Mouse (Mus musculus) B cell, adult 2 months (primary cell): ENCODE data around the gene Acp4.
"Not testable (repeated sequence)": the region's sequence is repeated elsewhere in the genome, so short reads cannot be mapped to it uniquely, and the experiment has no call there.

Experiments
- DNase-seq, 2 experiments: peaks; one replicate each; pipeline ENCODE4 v3.0.0; 2022

Acp4 gene

GRCm38 (mm10) chr7:44257278-44257677 is at the start of gene Acp4:
Acp4 (minus strand) TSS chr7:44257378.
- DNase-seq: no peak

GRCm38 (mm10) chr7:44306516-44307240 is 49.5 kb upstream of the Acp4 start, which contains the start of gene Clec11a:
Clec11a (minus strand) TSS chr7:44306902.
- no peak for DNase-seq

- no peak for DNase-seq
These were observed 48.5 kb upstream of the Acp4 start for GRCm38 (mm10) chr7:44305686-44306085.

- peak; percentile 94 to 98 for DNase-seq
These were observed 47.8 kb upstream of the Acp4 start for GRCm38 (mm10) chr7:44304775-44305641.

GRCm38 (mm10) chr7:44304463-44304774 is 47.2 kb upstream of the Acp4 start:
- DNase-seq: no peak

GRCm38 (mm10) chr7:44303346-44304340 is 46.5 kb upstream of the Acp4 start:
- DNase-seq: no peak

GRCm38 (mm10) chr7:44297501-44297900 is 40.3 kb upstream of the Acp4 start:
- not testable (repeated sequence) for DNase-seq

GRCm38 (mm10) chr7:44291418-44291817 is 34.2 kb upstream of the Acp4 start:
- DNase-seq: no peak

GRCm38 (mm10) chr7:44290986-44291385 is 33.8 kb upstream of the Acp4 start:
- DNase-seq: no peak

- no peak for DNase-seq
These were observed 30.6 kb upstream of the Acp4 start for GRCm38 (mm10) chr7:44287760-44288159.

GRCm38 (mm10) chr7:44281586-44281985 is 24.4 kb upstream of the Acp4 start:
- no peak for DNase-seq

GRCm38 (mm10) chr7:44280959-44281358 is 23.8 kb upstream of the Acp4 start:
- no peak for DNase-seq

GRCm38 (mm10) chr7:44277250-44277622 is 20.1 kb upstream of the Acp4 start:
- DNase-seq: peak; percentile 82 to 84

GRCm38 (mm10) chr7:44276461-44277249 is 19.5 kb upstream of the Acp4 start:
- DNase-seq: no peak

- DNase-seq: no peak
These were observed 18.4 kb upstream of the Acp4 start for GRCm38 (mm10) chr7:44275546-44275945.

GRCm38 (mm10) chr7:44274096-44274495 is 16.9 kb upstream of the Acp4 start:
- DNase-seq: no peak

GRCm38 (mm10) chr7:44273446-44273845 is 16.3 kb upstream of the Acp4 start:
- no peak for DNase-seq

- no peak for DNase-seq
These were observed 15.4 kb upstream of the Acp4 start for GRCm38 (mm10) chr7:44272546-44272945.

- peak in 1 of 2 experiments; percentile 18 for DNase-seq
These were observed 14.1 kb upstream of the Acp4 start for GRCm38 (mm10) chr7:44271309-44271708.

- DNase-seq: no peak
These were observed 12.2 kb upstream of the Acp4 start for GRCm38 (mm10) chr7:44269397-44269796.

GRCm38 (mm10) chr7:44268117-44268516 is 10.9 kb upstream of the Acp4 start:
- no peak for DNase-seq
